Mouse (Mus musculus) brain, adult 2 months (tissue): ENCODE data around the gene Aldh9a1.
"Not testable (repeated sequence)": the region's sequence is repeated elsewhere in the genome, so short reads cannot be mapped to it uniquely, and the experiment has no call there.

Source experiments
- DNase-seq: peaks from one replicate; pipeline ENCODE4 v3.0.0; 2011; ENCODE audit warnings: low read depth, low spot score

The Aldh9a1 gene

GRCm38 (mm10) chr1:167349815-167350596 lies at the start of gene Aldh9a1:
Aldh9a1 (plus strand) TSS chr1:167349991.
- peak; percentile 92 for DNase-seq

GRCm38 (mm10) chr1:167300122-167300521 lies 49.7 kb upstream of the Aldh9a1 start:
- no peak for DNase-seq

- no peak for DNase-seq
These were observed 44.2 kb upstream of the Aldh9a1 start for GRCm38 (mm10) chr1:167305501-167306137.

- DNase-seq: peak; percentile 63
These were observed 43.1 kb upstream of the Aldh9a1 start for GRCm38 (mm10) chr1:167306451-167307240.

GRCm38 (mm10) chr1:167307674-167308073 lies 42.1 kb upstream of the Aldh9a1 start:
- DNase-seq: peak; percentile 17

- peak; percentile 97 for DNase-seq
These were observed 41.3 kb upstream of the Aldh9a1 start, which contains the start of gene Tmco1 for GRCm38 (mm10) chr1:167308261-167309054. Tmco1 (plus strand) TSS chr1:167308378.

- no peak for DNase-seq
These were observed 37.4 kb upstream of the Aldh9a1 start for GRCm38 (mm10) chr1:167312367-167312766.

- no peak for DNase-seq
These were observed 36.6 kb upstream of the Aldh9a1 start for GRCm38 (mm10) chr1:167313220-167313619.

- no peak for DNase-seq
These were observed 28.1 kb upstream of the Aldh9a1 start for GRCm38 (mm10) chr1:167321691-167322090.

- peak; percentile 28 for DNase-seq
These were observed 21.0 kb upstream of the Aldh9a1 start for GRCm38 (mm10) chr1:167328776-167329175.

- DNase-seq: no peak
These were observed 18.7 kb upstream of the Aldh9a1 start for GRCm38 (mm10) chr1:167331106-167331505.

GRCm38 (mm10) chr1:167336398-167336797 lies 13.4 kb upstream of the Aldh9a1 start:
- no peak for DNase-seq

GRCm38 (mm10) chr1:167337463-167338095 lies 12.2 kb upstream of the Aldh9a1 start:
- peak; percentile 94 for DNase-seq

- peak; percentile 88 for DNase-seq
These were observed 10.5 kb upstream of the Aldh9a1 start for GRCm38 (mm10) chr1:167339177-167339781.

GRCm38 (mm10) chr1:167340111-167340787 lies 9.5 kb upstream of the Aldh9a1 start:
- peak; percentile 47 for DNase-seq

- no peak for DNase-seq
These were observed 8.8 kb upstream of the Aldh9a1 start for GRCm38 (mm10) chr1:167340910-167341528.

- no peak for DNase-seq
These were observed 7.0 kb upstream of the Aldh9a1 start for GRCm38 (mm10) chr1:167342831-167343230.

- DNase-seq: not testable (repeated sequence)
These were observed 3.7 kb upstream of the Aldh9a1 start for GRCm38 (mm10) chr1:167345994-167346520.

GRCm38 (mm10) chr1:167349206-167349605 lies 585 bp upstream of the Aldh9a1 start:
- DNase-seq: not testable (repeated sequence)
